In genomic region chr19:29739608-29740007, GRCm38 (mm10) we compare ENCODE assay signal across 19 mouse cellular contexts. TPM values are rescaled to one million over a fixed set of nuclear protein-coding genes. Genes with fewer than 3 reads are reported as not detected.
DNase-seq lines count a peak whose midpoint lies in the region; ATAC-seq and TF ChIP-seq lines count a peak whose summit lies in the region.
"Had no signal": no experiment of that assay in that cellular context is flagged by ENCODE, and none has a peak within 500 bp of the region (broad histone marks: within the 10 kb centered on the region; RNA-seq: fewer than 3 reads in every experiment).

No protein-coding gene starts in this region.

- intact Hi-C loops in heart, adult 2 months (cut with DNase I) = no loop called here

- H3K4me1 ChIP-seq in heart, adult 2 months (ENCODE audit: control insufficient read depth, insufficient read depth, low read length) = no peaks in the 10 kb centered on the region
- H3K4me1 ChIP-seq in heart, embryonic 10.5 days = no peaks in the 10 kb centered on the region
- no peaks in the 10 kb centered on the region for H3K4me1 ChIP-seq in lung, postnatal 0 days (ENCODE audit: insufficient read depth, low read depth, low read length)
- H3K4me1 ChIP-seq in ES-E14 (ENCODE audit: control insufficient read depth in 2 of 2, insufficient read depth in 2 of 2, low read length in 2 of 2, poor library complexity in 1 of 2) = no peaks in the 10 kb centered on the region
- H3K4me1 ChIP-seq: embryonic facial prominence, embryonic 15.5 days had no signal

- no peak for TF ChIP-seq EP300 in heart, adult 2 months (IDR thresholded peaks at IDR 0.05; ENCODE audit: insufficient read depth, low read depth, low read length)
- TF ChIP-seq EP300 in lung, postnatal 0 days (IDR thresholded peaks at IDR 0.05) = no peak

- no peak for ATAC-seq in lung, postnatal 0 days
- ATAC-seq: forebrain, postnatal 0 days had no signal

- H3K79me2 ChIP-seq in heart, adult 2 months (replicated peaks; ENCODE audit: control insufficient read depth, insufficient read depth, low read length) = no peaks in the 10 kb centered on the region

- H3K36me3 ChIP-seq in heart, adult 2 months (ENCODE audit: control insufficient read depth, insufficient read depth, low read length) = no peaks in the 10 kb centered on the region
- no peaks in the 10 kb centered on the region for H3K36me3 ChIP-seq in heart, embryonic 10.5 days
- no peaks in the 10 kb centered on the region for H3K36me3 ChIP-seq in lung, postnatal 0 days (ENCODE audit: insufficient read depth, low read length)
- H3K36me3 ChIP-seq in ES-E14 (ENCODE audit: control insufficient read depth, insufficient read depth, low read length, poor library complexity, severe bottlenecking) = no peaks in the 10 kb centered on the region
- H3K36me3 ChIP-seq: embryonic facial prominence, embryonic 15.5 days had no signal

- no peak overlapping the region for H3K4me3 ChIP-seq in heart, adult 2 months
- H3K4me3 ChIP-seq in heart, embryonic 10.5 days = no peak overlapping the region
- no peak overlapping the region for H3K4me3 ChIP-seq in lung, postnatal 0 days (ENCODE audit: low read depth, low read length)
- no peak overlapping the region for H3K4me3 ChIP-seq in ES-E14 (ENCODE audit: insufficient read depth in 1 of 2, low read depth in 1 of 2, low read length in 2 of 2, poor library complexity in 1 of 2, severe bottlenecking in 1 of 2)
- H3K4me3 ChIP-seq: embryonic facial prominence, embryonic 15.5 days had no signal

- WGBS in heart, adult 2 months = 95% methylated on average over 2 of the region's 2 CpGs
- 85% methylated on average over 2 of the region's 2 CpGs for WGBS in heart, embryonic 10.5 days
- WGBS in lung, postnatal 0 days = 77% methylated on average over 2 of the region's 2 CpGs

- H3K27me3 ChIP-seq in heart, adult 2 months (ENCODE audit: control insufficient read depth, insufficient read depth, low read length) = no peaks in the 10 kb centered on the region
- H3K27me3 ChIP-seq in heart, embryonic 10.5 days (ENCODE audit: insufficient read depth, poor library complexity, severe bottlenecking) = no peaks in the 10 kb centered on the region
- no peaks in the 10 kb centered on the region for H3K27me3 ChIP-seq in lung, postnatal 0 days (replicated peaks; ENCODE audit: insufficient read depth, low read length)
- H3K27me3 ChIP-seq: embryonic facial prominence, embryonic 15.5 days had no signal

- no peak for TF ChIP-seq POLR2A in heart, adult 2 months (IDR thresholded peaks at IDR 0.05; ENCODE audit: insufficient read depth, low read depth, low read length)

- no peak overlapping the region for H3K27ac ChIP-seq in heart, adult 2 months
- no peak overlapping the region for H3K27ac ChIP-seq in heart, embryonic 10.5 days
- no peak overlapping the region for H3K27ac ChIP-seq in lung, postnatal 0 days (ENCODE audit: low read length)
- H3K27ac ChIP-seq in ES-E14 (ENCODE audit: insufficient read depth, low read depth, low read length, poor library complexity, severe bottlenecking) = no peak overlapping the region
- H3K27ac ChIP-seq: embryonic facial prominence, embryonic 15.5 days had no signal

- H3K9ac ChIP-seq in heart, adult 2 months (ENCODE audit: low read depth, low read length) = no peak overlapping the region
- H3K9ac ChIP-seq in lung, postnatal 0 days (replicated peaks; ENCODE audit: low read depth) = no peak overlapping the region
- H3K9ac ChIP-seq in ES-E14 (ENCODE audit: insufficient read depth, low read depth, low read length, poor library complexity, severe bottlenecking) = no peak overlapping the region
- H3K9ac ChIP-seq: embryonic facial prominence, embryonic 15.5 days; forebrain, postnatal 0 days had no signal

- peak; percentile 22; the same call in 1 of the 2 replicates for TF ChIP-seq CTCF in heart, adult 2 months (IDR thresholded peaks at IDR 0.05)
- peak; percentile 44 for TF ChIP-seq CTCF in lung, postnatal 0 days (IDR thresholded peaks at IDR 0.05)

- in situ Hi-C loops in ES-E14 (cut with MboI; ENCODE audit: low sequenced_read_pairs in 2 of 2, unreplicated experiment in 2 of 2) = no loop called here

- no peak for DNase-seq in heart, adult 2 months
- DNase-seq in heart, embryonic 10.5 days (ENCODE audit: low spot score) = no peak
- peak; percentile 6 for DNase-seq in lung, postnatal 0 days (ENCODE audit: low spot score)
- DNase-seq in lung, postnatal 4 days = no peak
- peak; percentile 7 for DNase-seq in ES-E14 (ENCODE audit: low read depth, low spot score)
- peak; percentile 3 for DNase-seq in lung, postnatal 25 days (ENCODE audit: low spot score)
- no peak for DNase-seq in left cerebral cortex, adult 8-10 months (ENCODE audit: low spot score in 2 of 2)
- no peak for DNase-seq in testis, postnatal 14 days (ENCODE audit: low spot score)
- DNase-seq: adrenal gland, postnatal 10 days; cerebellum, adult 11-12 months; forebrain, postnatal 0 days; heart, adult 18-20 months; heart, postnatal 4 days; left cerebral cortex, postnatal 4 days; spleen, adult 18-20 months had no signal

- no peaks in the 10 kb centered on the region for H3K9me3 ChIP-seq in heart, embryonic 10.5 days
- H3K9me3 ChIP-seq in lung, postnatal 0 days (ENCODE audit: low read length) = no peaks in the 10 kb centered on the region
- H3K9me3 ChIP-seq in ES-E14 (ENCODE audit: control insufficient read depth, insufficient read depth, low read depth, low read length) = no peaks in the 10 kb centered on the region
- H3K9me3 ChIP-seq: embryonic facial prominence, embryonic 15.5 days had no signal

- H3K4me2 ChIP-seq in lung, postnatal 0 days (replicated peaks; ENCODE audit: low read depth, low read length) = no peak overlapping the region
- H3K4me2 ChIP-seq: embryonic facial prominence, embryonic 15.5 days had no signal

TF ChIP-seq in ES-E14, 5 proteins besides CTCF, POLR2A, EP300 and RAD21:
- TF ChIP-seq MAFK (IDR thresholded peaks at IDR 0.05; ENCODE audit: insufficient read depth, low read depth, low read length) = no peak
- TF ChIP-seq ZC3H11A (IDR thresholded peaks at IDR 0.05; ENCODE audit: borderline replicate concordance, low read depth, low read length) = no peak
- TF ChIP-seq CHD2 (IDR thresholded peaks at IDR 0.05; ENCODE audit: low read depth, low read length) = no peak
- no peak for TF ChIP-seq HCFC1 (IDR thresholded peaks at IDR 0.05; ENCODE audit: borderline replicate concordance, insufficient read depth, low read length)
- TF ChIP-seq ZNF384 (IDR thresholded peaks at IDR 0.05; ENCODE audit: low read depth, low read length) = no peak

RNA-seq across cellular contexts. Expression of gene Mlana, which starts 42.0 kb away (rescaled TPM):
- total RNA-seq in heart, adult 2 months (2021) = 1 to 10 TPM in 1 of 2 experiments, under 1 TPM in 1; 0.59 to 1.4 TPM
- polyA plus RNA-seq in heart, adult 2 months (2012; rRNA removed) = 3.9 and 4.2 TPM in 2 replicates
- polyA plus RNA-seq in heart, embryonic 10.5 days (2016; fragmentation: Nextera tagmentation; extraction: Ambion mirVana) = 0.15 and 0.32 TPM in 2 replicates
- polyA plus RNA-seq in lung, postnatal 0 days (2015; fragmentation: Nextera tagmentation; extraction: Ambion mirVana) = 0.15 and 0.61 TPM in 2 replicates
- total RNA-seq in ES-E14 (2012; rRNA removed) = 3.0 and 4.2 TPM in 2 replicates
- under 1 TPM in 1 of 4 experiments, not detected in 3; 0.39 TPM for total RNA-seq in left cerebral cortex, adult 8-10 months (2022)
- total RNA-seq: adrenal gland, postnatal 10 days; forebrain, postnatal 0 days; left cerebral cortex, postnatal 4 days; monocyte, adult 5-6 weeks had no signal
- polyA plus RNA-seq: forebrain, postnatal 0 days; large intestine, adult 2 months; lung, embryonic 16.5 days had no signal

Comparison
In these comparisons a context has a peak if more than half of its experiments do, and no peak if none do; other contexts are left out.
1. DNase-seq: peak in lung, postnatal 0 days (single experiment), ES-E14 (single experiment) and lung, postnatal 25 days (single experiment); none in heart, adult 2 months (0 of 2), heart, embryonic 10.5 days (single experiment), lung, postnatal 4 days (0 of 2), left cerebral cortex, adult 8-10 months (0 of 2) and testis, postnatal 14 days (single experiment).